Mouse (Mus musculus) embryonic facial prominence, embryonic 13.5 days (tissue): ENCODE data around the gene Gpi1. TPM values are rescaled to one million over a fixed set of nuclear protein-coding genes. Genes with fewer than 3 reads are reported as not detected.
"Not testable (repeated sequence)": the region's sequence is repeated elsewhere in the genome, so short reads cannot be mapped to it uniquely, and the experiment has no call there.

Experiments used
- ATAC-seq: fragments of 200-750 bp; cut with Nextera tagmentation; 2 replicates; pipeline ENCODE4 v1.8.0; 2017; ENCODE audit warnings: low read depth; ENCODE audit not compliant: insufficient number of reproducible peaks, insufficient read depth, low FRiP score, low TSS enrichment
- H3K27ac ChIP-seq: fragments of 300-500 bp; sonication (generic); 2 replicates; pipeline ENCODE4 v1.5.1; 2015; ENCODE audit warnings: moderate library complexity, mild to moderate bottlenecking, inconsistent platforms
- H3K27me3 ChIP-seq: fragments of 300-500 bp; sonication (generic); 2 replicates; pipeline ENCODE4 v1.6.1; 2015; ENCODE audit warnings: mild to moderate bottlenecking, inconsistent platforms
- H3K36me3 ChIP-seq: fragments of 300-500 bp; sonication (generic); 2 replicates; pipeline ENCODE4 v1.6.1; 2015; ENCODE audit warnings: mild to moderate bottlenecking, inconsistent platforms
- H3K4me1 ChIP-seq: fragments of 300-500 bp; sonication (generic); 2 replicates; pipeline ENCODE4 v1.6.1; 2015; ENCODE audit warnings: inconsistent platforms
- H3K4me2 ChIP-seq: fragments of 300-500 bp; sonication (generic); 2 replicates; pipeline ENCODE4 v1.6.1; 2015; ENCODE audit warnings: moderate library complexity, mild to moderate bottlenecking, inconsistent platforms
- H3K4me3 ChIP-seq: fragments of 300-500 bp; sonication (generic); 2 replicates; pipeline ENCODE4 v1.5.1; 2015; ENCODE audit warnings: mild to moderate bottlenecking, inconsistent platforms
- H3K9ac ChIP-seq: fragments of 300-500 bp; sonication (generic); 2 replicates; pipeline ENCODE4 v1.6.1; 2015; ENCODE audit warnings: mild to moderate bottlenecking, inconsistent platforms
- H3K9me3 ChIP-seq: fragments of 300-500 bp; sonication (generic); 2 replicates; pipeline ENCODE4 v1.6.1; 2016; ENCODE audit warnings: inconsistent platforms
- WGBS: fragments of 180-500 bp; shearing (Covaris S2); methylation state at CpG from one replicate; pipeline ENCODE4 v1.1.7; 2015; ENCODE audit warnings: mixed read lengths; 5-methylcytosine and 5-hydroxymethylcytosine counted together
- polyA plus RNA-seq: library from polyadenylated mRNA; unstranded; fragments of >200 nt; fragmentation: Nextera tagmentation; extraction: Ambion mirVana; gene quantifications from 2 replicates; pipeline ENCODE4 v1.2.1, GENCODE M21; 2015

Gpi1 gene
- polyA plus RNA-seq, 1 experiment from 2014 or later, result 235 TPM

GRCm38 (mm10) chr7:34176241-34176640 is 53.9 kb downstream of the Gpi1 start:
- not testable (repeated sequence) for ATAC-seq, H3K4me1 ChIP-seq, H3K4me2 ChIP-seq, H3K27ac ChIP-seq, H3K4me3 ChIP-seq, H3K9ac ChIP-seq, H3K9me3 ChIP-seq, H3K27me3 ChIP-seq, H3K36me3 ChIP-seq
- 69% methylated on average over 6 of the region's 6 CpGs for WGBS

GRCm38 (mm10) chr7:34172251-34172650 is 57.9 kb downstream of the Gpi1 start:
- 65% methylated on average over 1 of the region's 1 CpGs for WGBS
- Histone ChIP-seq H3K4me1 (0 out of 2 replicates have a peak, but pooled peaks cover 3% of the 10 kb centered on the region), H3K27me3 (no peaks in the 10 kb centered on the region), H3K27ac (no peak overlapping the region), H3K9me3 (no peaks in the 10 kb centered on the region), H3K4me2 (no peak overlapping the region), H3K4me3 (no peak overlapping the region), H3K9ac (no peak overlapping the region), H3K36me3 (no peaks in the 10 kb centered on the region)
- no peak for ATAC-seq

GRCm38 (mm10) chr7:34169454-34169853 is 60.7 kb downstream of the Gpi1 start, which contains the start of gene Uba2:
Uba2 (minus strand) TSS chr7:34169599.
- peak within 1 kb of the TSS; percentile 97 for H3K9ac ChIP-seq
- no peaks in the 10 kb centered on the region for H3K27me3 ChIP-seq
- H3K4me2 ChIP-seq, result peak within 1 kb of the TSS; percentile 67
- H3K27ac ChIP-seq, result peak within 1 kb of the TSS; percentile 93
- WGBS, result 78% methylated on average over 3 of the region's 3 CpGs
- ATAC-seq, result no peak
- H3K36me3 ChIP-seq, result peaks cover 10% of the 10 kb centered on the region
- H3K9me3 ChIP-seq, result no peaks in the 10 kb centered on the region
- H3K4me3 ChIP-seq, result peak within 1 kb of the TSS; percentile 78
- H3K4me1 ChIP-seq, result peaks cover 11% of the 10 kb centered on the region; the same call in 1 of the 2 replicates

- WGBS, result 8% methylated on average over 30 of the region's 30 CpGs
- H3K4me1 ChIP-seq, result peaks cover 11% of the 10 kb centered on the region; the same call in 1 of the 2 replicates
- peak overlapping the region; percentile 67 for H3K4me2 ChIP-seq
- peak overlapping the region; percentile 97 for H3K9ac ChIP-seq
- no peaks in the 10 kb centered on the region for H3K27me3 ChIP-seq
- ATAC-seq, result peak; percentile 90
- peaks cover 16% of the 10 kb centered on the region for H3K36me3 ChIP-seq
- peak overlapping the region; percentile 93 for H3K27ac ChIP-seq
- no peaks in the 10 kb centered on the region for H3K9me3 ChIP-seq
- H3K4me3 ChIP-seq, result peak overlapping the region; percentile 78
Observed at GRCm38 (mm10) chr7:34168470-34169251, 61.5 kb downstream of the Gpi1 start.

- Histone ChIP-seq H3K4me1 (peaks cover 11% of the 10 kb centered on the region; the same call in 1 of the 2 replicates), H3K36me3 (peaks cover 23% of the 10 kb centered on the region), H3K9ac (peak overlapping the region; percentile 97), H3K27me3 (no peaks in the 10 kb centered on the region), H3K4me3 (peak overlapping the region; percentile 78), H3K4me2 (peak overlapping the region; percentile 67), H3K9me3 (no peaks in the 10 kb centered on the region), H3K27ac (peak overlapping the region; percentile 93)
- peak; percentile 71 for ATAC-seq
- under 1% methylated on average over 54 of the region's 54 CpGs for WGBS
Observed at GRCm38 (mm10) chr7:34167766-34168469, 62.2 kb downstream of the Gpi1 start.

- Histone ChIP-seq H3K36me3 (peaks cover 34% of the 10 kb centered on the region), H3K4me1 (peaks cover 11% of the 10 kb centered on the region; the same call in 1 of the 2 replicates), H3K4me3 (peak overlapping the region; percentile 7; the same call in 1 of the 2 replicates), H3K9me3 (no peaks in the 10 kb centered on the region), H3K4me2 (peak overlapping the region; percentile 36), H3K27ac (no peak overlapping the region), H3K9ac (no peak overlapping the region), H3K27me3 (no peaks in the 10 kb centered on the region)
- no peak for ATAC-seq
- 48% methylated on average over 4 of the region's 4 CpGs for WGBS
Observed at GRCm38 (mm10) chr7:34166850-34167249, 63.3 kb downstream of the Gpi1 start.

GRCm38 (mm10) chr7:34165999-34166398 is 64.1 kb downstream of the Gpi1 start:
- no peaks in the 10 kb centered on the region for H3K27me3 ChIP-seq
- peaks cover 11% of the 10 kb centered on the region; the same call in 1 of the 2 replicates for H3K4me1 ChIP-seq
- no peak overlapping the region for H3K4me3 ChIP-seq
- H3K9ac ChIP-seq, result no peak overlapping the region
- no peak overlapping the region for H3K27ac ChIP-seq
- no peaks in the 10 kb centered on the region for H3K9me3 ChIP-seq
- peaks cover 42% of the 10 kb centered on the region for H3K36me3 ChIP-seq
- no peak overlapping the region for H3K4me2 ChIP-seq
- no peak for ATAC-seq
- WGBS, result 80% methylated on average over 3 of the region's 3 CpGs

- Histone ChIP-seq H3K4me3 (no peak overlapping the region), H3K4me2 (no peak overlapping the region), H3K36me3 (peaks cover 54% of the 10 kb centered on the region), H3K4me1 (peaks cover 11% of the 10 kb centered on the region; the same call in 1 of the 2 replicates), H3K9ac (no peak overlapping the region), H3K27ac (no peak overlapping the region), H3K9me3 (no peaks in the 10 kb centered on the region), H3K27me3 (no peaks in the 10 kb centered on the region)
- ATAC-seq, result no peak
- 93% methylated on average over 7 of the region's 7 CpGs for WGBS
Observed at GRCm38 (mm10) chr7:34164671-34165070, 65.5 kb downstream of the Gpi1 start.

GRCm38 (mm10) chr7:34159167-34159566 is 71.0 kb downstream of the Gpi1 start:
- 93% methylated on average over 3 of the region's 3 CpGs for WGBS
- Histone ChIP-seq H3K4me3 (no peak overlapping the region), H3K4me1 (no peaks in the 10 kb centered on the region), H3K9ac (no peak overlapping the region), H3K36me3 (peaks cover 95% of the 10 kb centered on the region), H3K9me3 (no peaks in the 10 kb centered on the region), H3K27me3 (no peaks in the 10 kb centered on the region), H3K4me2 (no peak overlapping the region), H3K27ac (no peak overlapping the region)
- ATAC-seq, result no peak

GRCm38 (mm10) chr7:34157994-34158393 is 72.1 kb downstream of the Gpi1 start:
- Histone ChIP-seq H3K4me2 (no peak overlapping the region), H3K36me3 (peaks cover 96% of the 10 kb centered on the region), H3K9ac (no peak overlapping the region), H3K4me3 (no peak overlapping the region), H3K4me1 (no peaks in the 10 kb centered on the region), H3K9me3 (no peaks in the 10 kb centered on the region), H3K27ac (no peak overlapping the region), H3K27me3 (no peaks in the 10 kb centered on the region)
- ATAC-seq, result no peak
- WGBS, result 98% methylated on average over 3 of the region's 3 CpGs
